Mouse (Mus musculus) mesoderm, embryonic 11.5 days (tissue): ENCODE measurements around the gene Hacl1.

Source experiments
- DNase-seq: peaks from one replicate; pipeline ENCODE4 v3.0.0-alpha.2; 2012; ENCODE audit warnings: low read depth, low spot score

Hacl1 gene

DNA sequence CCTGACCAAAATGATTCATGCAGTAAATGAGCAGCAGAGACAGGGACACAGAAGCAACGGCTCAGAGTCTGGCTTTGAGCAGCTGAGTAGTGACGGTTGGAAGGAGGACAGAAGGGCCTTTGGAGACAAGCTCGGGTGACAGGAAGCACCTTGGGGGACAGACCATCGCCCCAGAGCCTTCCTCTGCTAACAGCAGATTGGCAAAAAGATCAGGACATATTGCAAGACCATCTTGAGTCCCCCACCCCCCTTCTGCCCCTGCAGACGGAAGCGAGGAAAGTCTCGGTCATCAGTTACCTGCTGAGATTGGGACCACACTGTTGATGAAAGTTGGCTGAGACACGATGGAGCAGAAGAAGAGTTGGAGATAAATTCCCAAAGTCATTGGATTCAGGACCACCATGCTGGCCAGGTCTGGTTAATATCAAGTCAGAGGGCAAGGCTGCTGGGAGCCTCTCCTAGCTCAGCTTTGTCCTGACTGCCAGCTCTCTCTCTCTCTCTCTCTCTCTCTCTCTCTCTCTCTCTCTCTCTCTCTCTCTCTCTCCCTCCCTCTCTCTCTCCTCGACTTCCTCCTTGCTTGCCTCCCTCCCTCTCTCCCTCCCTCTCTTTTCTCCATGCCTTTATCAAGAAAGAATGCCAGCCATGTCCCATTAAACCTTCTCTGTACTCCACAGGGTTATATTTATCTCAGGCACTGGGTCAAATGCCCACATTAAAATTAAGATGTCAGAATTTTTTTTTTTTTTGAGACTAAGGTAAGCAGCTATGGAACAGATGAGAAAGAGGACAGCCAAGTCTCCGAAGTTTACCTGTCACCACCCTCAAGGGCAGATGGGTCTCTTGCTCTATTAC, 64.0 kb downstream of the Hacl1 start:
- no peak for DNase-seq

DNA sequence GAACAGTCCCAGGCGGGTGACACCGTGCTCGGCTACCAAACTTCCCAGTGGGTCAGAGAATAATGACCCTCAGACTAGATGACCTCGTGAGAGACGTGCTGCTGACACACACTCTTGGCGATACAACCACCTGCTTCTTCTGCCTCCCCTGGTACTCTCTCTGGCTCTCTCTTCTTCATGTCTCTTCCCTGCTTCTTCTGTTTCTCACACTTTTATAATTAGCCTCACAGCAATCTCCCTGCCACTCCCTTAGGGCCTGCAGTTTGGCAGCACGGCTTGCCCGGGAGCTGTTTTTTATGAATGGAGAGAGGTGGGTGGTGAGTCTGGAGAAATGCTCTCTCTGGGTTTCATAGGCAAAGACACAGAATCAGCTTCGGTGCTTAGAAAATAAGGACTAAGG, 65.2 kb downstream of the Hacl1 start:
- DNase-seq: no peak

DNA sequence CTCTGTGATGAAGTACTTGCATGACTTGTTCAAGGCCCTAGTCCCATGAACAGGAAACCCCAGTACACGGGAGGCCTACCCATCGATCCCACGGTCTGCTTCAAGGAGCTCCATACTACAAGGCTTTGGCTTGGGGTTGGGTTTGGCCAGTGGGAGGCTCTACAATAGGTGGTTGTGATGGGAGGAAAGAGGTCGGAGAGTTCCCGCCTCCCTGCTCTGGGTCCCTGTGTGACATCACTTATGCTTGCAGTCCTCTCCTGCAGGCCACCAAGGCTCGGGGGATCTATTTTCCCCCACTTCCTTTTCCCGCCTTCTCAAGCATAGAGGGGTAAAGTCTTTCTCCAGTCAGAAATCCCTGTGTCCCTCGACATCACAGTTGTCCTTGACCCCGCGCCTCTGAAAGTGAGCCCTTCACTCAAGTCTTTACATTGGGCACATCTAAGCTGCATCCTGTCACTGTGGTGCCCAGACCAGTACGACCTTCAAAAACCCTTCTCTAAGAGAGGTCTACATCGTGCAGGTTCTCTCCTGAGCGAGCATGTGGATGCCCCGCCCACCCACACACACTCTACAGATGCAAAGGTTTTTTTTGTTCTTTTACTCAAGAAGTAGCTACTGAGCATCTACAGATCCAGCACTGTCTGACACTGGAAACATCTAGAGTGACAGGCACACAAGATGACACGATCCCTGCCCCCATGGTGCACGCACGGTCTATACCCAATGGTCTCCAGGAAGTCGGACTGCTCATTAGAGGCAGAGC, 66.0 kb downstream of the Hacl1 start:
- DNase-seq: no peak

DNA sequence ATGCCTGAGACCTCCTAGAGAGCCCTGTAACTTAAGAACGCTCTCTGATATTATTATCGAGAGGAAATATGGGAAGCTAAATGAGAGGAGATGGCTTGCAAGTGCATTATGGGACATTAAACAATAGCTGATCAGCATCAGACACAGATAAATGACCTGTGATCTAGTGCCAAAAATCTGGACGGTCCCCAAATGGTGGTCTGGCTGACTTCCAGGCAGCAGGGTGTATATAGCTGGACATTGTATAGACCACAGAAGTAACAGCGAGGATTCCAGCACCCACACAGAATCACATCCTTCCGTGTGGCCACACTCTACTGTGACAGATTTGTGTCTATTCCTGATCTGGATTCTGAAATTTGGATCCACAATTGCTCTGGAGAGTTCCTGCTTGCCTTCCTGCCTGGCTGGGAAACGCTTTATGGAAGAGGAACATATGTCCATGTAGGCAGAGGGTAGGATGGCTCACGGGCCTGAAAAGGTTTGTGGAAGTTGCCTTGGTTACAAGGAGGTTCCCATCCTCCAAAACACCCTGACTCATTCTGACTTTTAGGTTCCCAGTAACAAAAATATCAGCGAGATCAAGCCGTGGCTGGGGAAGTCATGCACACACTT, 68.4 kb downstream of the Hacl1 start:
- no peak for DNase-seq

DNA sequence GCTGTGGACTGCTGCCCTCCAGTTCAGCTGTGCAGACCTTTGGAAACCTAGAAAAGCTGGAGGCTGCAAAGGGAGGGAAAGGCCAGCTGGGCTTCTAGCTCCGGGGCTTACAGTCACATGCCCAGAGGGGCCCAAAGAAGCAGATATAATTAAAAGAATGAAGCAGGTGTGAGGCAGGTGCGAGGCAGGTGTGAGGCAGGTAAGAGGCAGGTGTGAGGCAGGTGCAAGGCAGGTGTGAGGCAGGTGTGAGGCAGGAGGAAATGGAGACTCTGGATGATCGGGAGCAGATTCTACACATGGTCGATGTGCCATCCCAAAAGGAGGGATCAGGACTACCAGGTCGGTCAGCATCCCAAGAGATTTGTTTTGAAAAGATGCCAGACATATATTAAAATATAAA, 69.7 kb downstream of the Hacl1 start:
- no peak for DNase-seq

DNA sequence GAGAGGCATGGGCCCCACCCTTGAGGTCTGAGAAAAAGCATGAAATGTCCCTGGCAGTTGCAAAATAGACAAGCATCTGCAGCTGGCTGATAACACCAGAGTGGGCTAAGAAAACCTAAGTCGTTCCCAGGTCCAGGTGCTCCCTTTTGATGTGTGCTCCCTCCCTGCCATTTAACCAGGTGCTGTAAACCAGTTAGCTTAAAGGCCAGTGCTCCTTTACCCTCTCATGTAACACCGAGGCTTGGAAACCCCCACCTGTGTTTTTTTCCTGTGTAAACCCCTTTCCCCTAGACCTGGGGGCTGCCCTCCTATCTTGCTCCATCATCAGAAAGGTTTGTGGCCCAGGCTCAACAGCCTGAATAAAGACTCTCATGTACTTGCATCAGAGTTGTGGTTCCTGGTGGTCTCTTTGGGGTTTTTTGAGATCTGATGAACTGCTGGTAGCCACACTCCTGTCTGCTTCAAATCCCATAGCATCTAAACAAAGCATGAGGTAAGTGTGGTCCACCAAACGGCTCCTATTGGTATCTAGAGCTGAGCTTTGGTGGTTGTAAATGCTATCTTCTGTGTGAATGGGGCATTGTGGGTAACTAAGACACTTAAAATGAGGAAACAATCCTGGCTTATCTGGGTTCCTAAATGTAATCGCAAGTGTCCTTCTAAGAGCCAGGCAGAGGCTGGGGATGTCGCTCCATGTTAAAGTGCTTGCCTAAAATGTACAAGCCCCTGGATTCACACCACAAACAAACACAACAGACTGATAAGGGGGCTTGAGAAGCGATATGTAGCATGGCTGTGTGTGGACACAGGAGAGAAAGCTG, 70.7 kb downstream of the Hacl1 start:
- no peak for DNase-seq

DNA sequence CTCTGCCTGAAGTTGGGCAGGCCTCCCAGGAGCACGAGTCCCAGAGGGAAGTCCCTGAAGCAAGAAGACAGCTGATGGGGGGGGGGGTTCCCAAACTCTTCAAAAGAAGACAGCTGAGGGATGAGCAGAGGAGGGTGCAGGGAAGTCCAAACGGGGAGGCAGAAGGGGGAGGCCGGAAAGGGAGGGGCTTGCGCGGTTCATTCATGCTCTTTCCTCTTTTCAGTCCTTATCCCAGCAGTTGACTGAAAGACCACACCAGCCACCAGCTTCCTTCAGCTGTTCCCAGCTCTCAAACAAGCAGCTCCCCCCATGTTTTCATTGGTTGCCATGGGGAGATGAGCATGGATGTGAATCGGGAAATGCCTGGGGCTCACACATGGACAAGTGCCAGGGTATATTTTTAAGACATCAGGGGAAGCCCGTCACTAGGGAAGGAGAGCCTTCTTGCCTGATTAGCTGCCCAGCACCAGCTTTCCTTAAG, 71.9 kb downstream of the Hacl1 start:
- DNase-seq: no peak

DNA sequence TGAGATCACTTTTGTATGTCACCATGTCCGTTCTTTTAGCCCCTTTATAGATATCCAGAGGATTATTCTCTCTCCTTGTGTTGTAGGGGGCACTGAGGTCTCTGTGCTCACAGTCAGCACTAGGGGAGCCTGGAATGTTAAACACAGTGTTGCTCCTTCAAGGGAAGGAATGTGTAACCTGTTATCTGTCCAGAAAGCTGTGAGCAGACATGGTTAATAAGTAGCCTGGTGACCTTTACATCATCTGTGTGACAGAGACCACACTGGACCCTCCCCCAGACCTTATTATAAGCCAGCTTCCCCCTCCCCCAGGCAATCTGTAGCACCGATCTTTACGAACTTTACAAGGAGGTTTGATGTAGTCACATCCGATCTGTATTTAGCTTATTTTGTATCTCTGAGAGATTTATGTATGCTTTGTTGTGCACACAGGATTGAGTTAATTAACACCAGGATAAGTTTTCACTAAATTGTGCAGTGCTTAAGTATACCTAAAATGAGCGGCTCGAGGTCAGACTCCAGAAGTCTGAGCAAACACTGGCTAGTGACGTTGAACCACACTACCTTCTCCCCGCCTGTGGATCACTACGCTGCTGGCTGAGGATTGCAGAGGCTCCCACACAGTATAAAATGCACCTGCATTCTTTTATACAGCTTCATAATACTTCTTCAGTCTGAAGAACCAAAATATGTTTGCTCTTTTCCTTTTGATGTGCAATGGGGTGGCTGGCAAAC, 75.4 kb downstream of the Hacl1 start:
- DNase-seq: peak; percentile 42

DNA sequence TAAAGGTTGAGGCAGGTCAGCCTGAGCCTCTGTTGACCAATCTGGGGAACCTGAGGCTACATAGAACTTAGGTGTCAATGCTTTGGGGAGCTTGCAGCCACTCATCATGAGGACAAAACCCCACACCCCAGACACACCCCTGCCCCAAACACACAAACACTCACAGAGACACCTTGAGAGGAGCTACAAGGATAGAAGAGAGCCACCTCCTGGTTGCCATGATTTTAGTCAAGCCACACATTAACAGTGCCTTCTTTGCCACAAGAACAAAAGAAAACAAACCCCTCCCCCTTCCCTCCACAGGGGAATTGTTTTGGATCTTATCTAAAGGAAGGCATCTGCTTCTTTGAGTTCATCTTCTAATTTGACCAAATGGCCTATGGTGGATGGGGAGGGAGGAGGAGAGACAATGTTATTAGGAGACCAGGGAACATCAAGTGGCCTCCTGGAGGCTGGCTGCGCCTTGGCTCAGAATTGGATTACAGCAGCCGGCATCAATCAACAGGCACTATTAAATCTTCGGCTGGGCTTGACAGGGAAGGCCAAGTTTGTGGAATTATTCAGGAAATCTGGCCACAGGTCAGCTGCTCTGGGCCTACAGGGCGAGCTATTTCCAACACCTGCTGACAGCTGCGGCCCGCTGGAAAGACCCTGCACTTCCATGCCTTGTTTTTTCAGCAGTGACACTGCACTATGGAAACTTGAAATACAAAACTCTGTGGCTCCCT, 76.5 kb downstream of the Hacl1 start:
- peak; percentile 79 for DNase-seq

DNA sequence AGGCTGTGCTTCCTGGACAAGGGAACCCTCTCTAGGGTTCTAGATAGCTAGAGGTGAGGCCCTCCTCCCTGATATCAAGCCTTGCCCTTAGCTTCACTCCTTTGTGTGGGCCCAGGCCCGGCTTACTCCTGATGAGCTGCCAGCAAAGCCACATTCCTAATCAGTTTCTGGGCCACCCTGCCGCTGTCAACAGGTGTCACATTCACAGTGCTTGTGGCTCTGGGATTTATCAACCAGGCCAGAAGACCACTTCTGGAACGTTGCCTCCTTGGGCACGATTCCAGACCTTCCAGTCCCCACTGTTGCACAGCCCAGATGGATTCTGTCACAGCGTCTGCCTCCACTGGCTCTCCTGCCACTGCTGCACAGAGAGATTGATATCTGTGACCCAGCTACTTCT, 80.2 kb downstream of the Hacl1 start:
- no peak for DNase-seq

DNA sequence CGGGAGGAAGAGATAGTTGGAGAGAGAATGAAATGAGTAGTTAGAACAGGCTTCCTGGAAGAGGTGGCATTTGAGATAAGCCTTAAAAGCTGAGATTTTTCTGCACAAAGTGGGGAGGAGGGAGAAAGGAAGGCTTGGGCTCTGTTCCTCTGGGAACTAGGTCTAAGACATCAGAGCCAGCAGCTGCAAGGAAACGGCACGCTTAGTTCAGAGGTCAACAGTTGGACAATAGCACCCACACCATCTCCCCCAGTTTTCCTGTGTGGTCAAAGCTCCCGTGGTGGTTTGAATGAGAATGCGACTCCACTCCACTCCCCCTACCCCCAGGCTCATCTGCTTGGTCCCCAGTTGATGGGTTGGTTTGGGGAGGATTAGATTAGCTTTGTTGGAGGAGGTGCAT, 81.9 kb downstream of the Hacl1 start:
- DNase-seq: no peak

DNA sequence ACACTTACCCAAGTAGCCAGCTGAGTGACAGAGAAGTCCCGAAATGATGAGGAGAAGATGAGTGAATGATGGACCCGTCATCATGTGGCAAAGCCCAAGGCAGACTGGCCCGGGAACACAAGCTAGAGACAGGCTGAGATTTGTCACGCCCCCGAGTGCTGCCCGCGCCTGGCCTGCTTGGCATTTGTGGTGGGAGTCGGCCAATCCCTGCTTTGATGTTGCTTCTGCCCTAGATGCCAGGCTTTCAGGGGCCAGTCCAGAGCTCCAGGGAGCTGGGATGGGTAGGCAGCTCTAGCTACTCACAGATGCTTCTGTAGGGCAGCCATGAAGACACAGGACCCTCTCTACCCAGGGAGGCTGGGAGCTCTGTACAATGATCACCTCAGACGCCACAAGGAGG, 83.3 kb downstream of the Hacl1 start:
- no peak for DNase-seq

DNA sequence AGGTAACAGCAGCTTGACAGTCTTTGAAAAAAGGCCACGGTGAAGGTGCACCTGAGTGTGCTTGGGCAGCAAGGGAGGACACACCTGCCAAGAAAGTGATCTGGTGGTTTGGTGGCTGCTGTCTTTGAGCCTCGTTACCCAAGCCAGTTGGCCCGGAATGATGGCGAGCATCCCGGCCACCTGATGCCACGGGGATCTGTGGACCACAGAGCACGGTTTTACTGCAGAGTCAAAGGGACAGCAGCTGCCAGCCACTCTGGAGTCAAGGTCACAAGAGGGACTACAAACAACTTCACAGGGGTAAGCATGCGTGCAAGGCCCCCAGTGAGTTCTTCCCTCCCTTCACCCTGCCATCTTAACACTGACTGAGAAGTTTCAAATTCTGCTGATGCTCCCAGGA, 83.8 kb downstream of the Hacl1 start:
- DNase-seq: no peak

DNA sequence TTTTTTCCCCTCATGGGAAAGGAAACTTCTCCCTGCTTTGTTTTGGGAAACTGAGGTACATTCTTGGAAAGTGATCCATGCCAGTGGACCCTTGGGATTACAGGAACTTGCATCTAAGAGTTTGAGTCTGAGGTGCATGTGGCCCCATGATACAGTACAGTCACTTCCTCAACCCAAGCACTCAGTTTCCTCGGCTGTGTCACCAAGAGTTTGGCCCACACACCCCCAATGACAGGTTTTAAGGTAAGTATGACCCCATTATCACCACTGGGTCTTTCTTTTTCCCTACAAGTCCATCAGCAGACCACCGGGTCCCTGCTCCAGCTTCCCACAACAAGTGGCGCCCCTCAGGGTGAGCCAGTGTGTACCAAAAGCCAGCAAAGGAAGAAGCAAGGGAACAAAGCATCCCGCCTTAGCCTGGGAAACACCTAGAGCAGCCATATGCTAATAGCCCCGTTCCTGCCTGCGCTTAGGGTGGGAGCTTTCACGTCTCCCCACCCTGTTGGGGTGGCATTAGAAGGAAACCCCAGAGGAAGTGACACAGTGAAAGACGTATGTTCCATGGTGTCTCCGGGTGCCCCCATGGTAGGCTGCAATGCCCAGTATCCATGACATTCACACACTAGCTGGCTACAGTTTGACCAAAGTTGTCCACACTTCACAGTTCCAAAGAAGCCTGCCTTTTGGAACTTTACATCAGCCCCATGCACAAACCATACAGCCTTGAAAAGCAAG, 84.4 kb downstream of the Hacl1 start:
- no peak for DNase-seq

DNA sequence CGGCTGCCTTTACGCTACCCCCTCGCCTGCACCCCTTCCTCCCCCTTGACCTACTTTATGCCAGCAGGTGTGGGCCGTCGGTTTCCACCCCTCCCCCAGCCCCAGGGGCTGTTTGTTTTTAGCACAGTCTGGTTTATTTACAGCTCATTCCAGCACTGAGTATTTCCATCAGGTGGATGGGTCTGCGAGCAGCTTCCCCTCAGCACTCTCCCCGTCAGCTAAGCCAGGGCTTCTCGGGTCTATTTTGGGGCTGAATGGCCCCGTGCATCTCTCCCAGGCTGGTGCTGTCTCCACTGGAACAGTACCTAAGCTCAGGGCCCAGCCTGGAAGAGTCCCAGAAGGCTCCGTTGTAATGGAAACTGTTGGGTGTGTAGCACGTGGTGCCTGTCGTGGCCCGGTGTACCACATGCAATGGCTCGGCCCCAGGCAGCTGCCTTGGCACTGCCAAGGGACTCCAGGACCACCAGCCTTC, 85.1 kb downstream of the Hacl1 start:
- no peak for DNase-seq

DNA sequence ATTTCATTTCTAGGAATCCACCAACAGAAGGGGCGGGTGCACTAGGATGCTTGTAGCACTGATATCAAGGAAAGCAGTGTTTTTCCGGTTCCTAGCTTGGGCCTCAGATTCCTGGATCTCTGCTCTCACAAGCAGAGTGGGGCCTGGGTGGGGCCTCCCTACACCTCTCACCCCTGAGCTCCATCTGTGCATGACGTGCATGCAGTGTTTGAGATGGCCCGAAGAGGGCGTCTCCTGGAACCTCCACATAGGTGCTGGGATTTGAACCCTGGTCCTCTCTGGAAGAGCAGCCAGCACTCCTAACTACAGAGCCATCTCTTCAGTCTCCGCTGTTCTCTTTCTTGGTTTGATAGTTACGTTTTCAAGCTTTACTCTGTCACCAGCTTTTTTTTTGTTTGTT, 86.1 kb downstream of the Hacl1 start:
- DNase-seq: no peak
